Mouse (Mus musculus) granulocyte monocyte progenitor cell, adult 5-6 weeks (primary cell): ENCODE results near the gene Prpf3. TPM values are rescaled to one million over a fixed set of nuclear protein-coding genes. Genes with fewer than 3 reads are reported as not detected.
"Not testable (repeated sequence)": the region's sequence is repeated elsewhere in the genome, so short reads cannot be mapped to it uniquely, and the experiment has no call there.

Experiments
- ATAC-seq: replicated peaks from 2 replicates; pipeline ENCODE4 v1.8.0; 2016; ENCODE audit warnings: mild to moderate bottlenecking, moderate TSS enrichment, inconsistent platforms; ENCODE audit not compliant: poor library complexity, severe bottlenecking
- total RNA-seq, 2 experiments: library from RNA; stranded (forward) in 1 of 2; stranded (reverse) in 1 of 2; fragments of 200-712, 200-1000 nt in 1 of 2; fragments of >200 nt in 1 of 2; fragmentation: Nextera tagmentation in 1 of 2; gene quantifications; 2 replicates each; pipeline ENCODE4 v1.2.3; 2014 to 2017

Prpf3 gene
- total RNA-seq, 2 experiments from 2014 or later: 45.7 to 60.8 TPM

DNA sequence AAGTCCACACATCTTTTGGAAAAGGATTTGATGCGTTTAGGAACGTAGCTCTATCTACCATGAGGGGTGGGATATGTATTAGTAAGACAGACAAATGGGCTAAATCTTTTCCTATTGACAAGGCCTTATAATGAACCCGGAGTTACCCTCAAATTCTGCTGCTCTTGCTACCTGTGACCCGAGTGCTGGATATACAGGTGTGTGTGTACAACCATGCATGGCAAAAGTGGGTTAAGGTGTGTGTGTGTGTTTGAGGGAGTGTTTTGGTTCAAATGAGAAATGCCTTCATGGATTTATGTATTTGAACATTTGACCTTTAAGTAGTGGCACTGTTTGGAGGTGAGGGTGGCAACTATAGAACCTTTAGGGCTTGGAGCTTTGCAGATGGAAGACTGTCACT, 26.6 kb downstream of the Prpf3 start:
- no peak for ATAC-seq

DNA sequence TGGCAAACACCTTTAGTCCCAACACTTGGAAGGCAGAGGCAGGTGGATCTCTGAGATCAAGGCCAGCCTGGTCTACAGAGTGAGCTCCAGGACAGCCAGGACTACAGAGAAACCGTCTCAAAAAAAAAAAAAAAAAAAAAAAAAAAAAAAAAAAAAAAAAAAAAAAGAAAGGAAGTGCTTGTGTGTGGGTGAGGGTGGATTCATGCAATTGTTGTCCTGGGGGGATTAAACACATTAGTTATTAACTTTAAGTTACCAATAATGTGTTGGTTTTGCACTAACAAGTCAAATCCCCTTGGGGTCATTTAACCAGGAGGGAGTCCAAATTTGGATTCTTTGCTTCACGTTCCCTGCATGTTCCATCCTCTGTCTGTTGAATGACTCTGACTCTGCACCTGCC, 29.4 kb downstream of the Prpf3 start:
- no peak for ATAC-seq

DNA sequence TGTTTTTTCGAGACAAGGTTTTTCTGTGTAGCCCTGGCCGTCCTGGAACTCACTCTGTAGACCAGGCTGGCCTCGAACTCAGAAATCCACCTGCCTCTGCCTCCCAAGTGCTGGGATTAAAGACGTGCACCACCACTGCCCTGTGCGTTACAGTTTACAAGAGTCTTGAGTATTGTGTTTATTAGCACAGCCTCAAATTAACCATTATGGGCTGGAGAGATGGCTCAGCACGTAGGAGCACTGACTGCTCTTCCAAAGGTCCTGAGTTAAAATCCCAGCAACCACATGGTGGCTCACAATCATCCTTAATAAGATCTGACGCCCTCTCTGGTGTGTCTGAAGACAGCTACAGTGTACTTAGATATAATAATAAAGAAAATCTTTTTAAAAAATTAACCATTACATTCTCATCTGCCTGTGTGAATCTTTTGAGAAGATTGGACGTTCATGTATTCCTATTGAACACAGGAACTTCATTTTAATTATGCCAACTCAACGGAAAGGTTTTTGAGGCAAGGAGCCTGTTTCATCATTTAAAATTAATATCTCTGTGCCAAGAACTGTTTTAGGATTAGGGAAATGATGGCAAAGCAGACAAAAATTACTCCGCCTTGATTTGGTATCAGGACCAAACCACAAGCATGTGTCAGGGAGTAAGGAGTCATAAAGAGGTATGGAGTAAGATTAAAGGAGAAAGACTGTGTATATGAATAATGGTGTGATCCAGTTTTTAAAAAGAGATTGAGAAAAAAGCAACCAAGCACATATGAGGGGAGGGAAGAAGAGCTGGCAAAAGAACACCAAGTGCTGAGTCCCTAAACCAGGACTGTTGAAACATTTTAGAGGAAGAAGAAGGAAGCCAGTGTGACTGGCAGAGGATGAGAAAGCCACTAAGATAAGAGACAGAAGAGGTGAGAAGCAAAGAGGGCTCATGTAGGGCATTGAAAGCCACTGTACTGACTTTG, 35.4 kb downstream of the Prpf3 start:
- no peak for ATAC-seq

DNA sequence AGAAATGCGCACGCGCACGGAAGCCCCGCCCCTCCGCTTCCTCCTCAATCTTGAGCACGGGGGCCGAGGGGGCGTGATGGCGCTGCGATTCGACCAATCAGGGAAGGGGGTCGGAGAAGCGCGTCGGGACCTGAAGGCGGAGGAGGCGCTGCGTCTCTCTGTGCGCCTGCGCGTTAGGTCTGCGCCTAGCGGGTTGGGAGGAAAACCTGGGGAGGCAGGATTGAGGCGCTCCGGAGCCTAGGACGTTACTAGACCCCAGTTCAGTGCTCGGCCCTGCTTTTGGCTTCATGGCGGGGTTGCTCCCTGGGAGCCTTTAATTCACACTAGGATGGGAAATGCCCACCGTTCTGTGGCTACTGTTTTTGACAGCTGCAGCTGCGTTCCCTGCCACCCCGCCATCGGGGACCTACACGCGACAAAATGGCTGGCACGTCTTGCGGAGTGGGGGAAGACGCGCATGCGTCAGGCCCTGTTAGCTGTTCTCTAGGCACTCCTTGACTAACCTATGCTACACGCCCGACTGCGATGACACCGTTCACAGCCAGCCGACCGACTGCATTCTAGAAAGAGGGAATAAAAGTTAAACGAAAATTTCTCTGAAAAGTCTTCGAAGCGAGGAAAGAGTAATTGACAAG, 36.2 kb downstream of the Prpf3 start:
- peak; percentile 88 for ATAC-seq

DNA sequence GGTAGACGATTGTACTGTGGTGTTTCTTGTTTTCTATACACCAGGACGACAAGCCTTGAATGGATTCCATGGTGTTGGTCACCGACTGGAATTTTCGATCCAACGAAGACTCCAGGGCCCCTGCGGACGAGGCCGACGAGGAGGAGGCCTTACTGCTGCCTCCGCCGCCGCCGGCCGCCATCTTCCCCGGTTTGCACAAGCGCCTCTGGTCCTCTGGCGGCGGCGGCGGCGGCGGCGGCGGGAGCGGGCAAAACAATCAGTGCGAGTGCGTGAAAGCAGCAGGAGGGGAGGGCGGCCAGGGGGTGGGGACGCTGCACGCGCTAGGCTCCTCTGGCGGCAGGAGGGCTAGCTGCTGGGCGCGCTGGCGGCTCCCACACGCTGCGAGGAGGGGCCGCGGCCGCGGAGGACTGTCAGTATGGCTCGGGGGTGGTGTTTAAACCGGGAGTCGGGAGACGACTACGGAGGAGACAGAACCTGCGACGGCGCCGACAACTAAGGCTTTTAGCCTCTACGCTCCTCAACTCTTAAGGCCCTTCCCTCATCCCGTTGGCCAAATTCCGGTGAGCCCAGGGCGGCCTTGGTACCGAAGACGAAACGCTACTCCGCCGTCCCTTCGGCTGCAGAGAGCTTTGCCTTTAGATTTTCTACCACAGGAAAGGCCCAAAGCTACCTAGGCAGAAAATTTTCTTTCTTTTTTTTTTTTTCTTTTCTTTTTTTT, 37.0 kb downstream of the Prpf3 start, which contains the start of gene Rprd2:
Gene Rprd2, minus strand, starts transcription at position 293 of the 718 bp plus-strand sequence.
- ATAC-seq: peak; percentile 35

DNA sequence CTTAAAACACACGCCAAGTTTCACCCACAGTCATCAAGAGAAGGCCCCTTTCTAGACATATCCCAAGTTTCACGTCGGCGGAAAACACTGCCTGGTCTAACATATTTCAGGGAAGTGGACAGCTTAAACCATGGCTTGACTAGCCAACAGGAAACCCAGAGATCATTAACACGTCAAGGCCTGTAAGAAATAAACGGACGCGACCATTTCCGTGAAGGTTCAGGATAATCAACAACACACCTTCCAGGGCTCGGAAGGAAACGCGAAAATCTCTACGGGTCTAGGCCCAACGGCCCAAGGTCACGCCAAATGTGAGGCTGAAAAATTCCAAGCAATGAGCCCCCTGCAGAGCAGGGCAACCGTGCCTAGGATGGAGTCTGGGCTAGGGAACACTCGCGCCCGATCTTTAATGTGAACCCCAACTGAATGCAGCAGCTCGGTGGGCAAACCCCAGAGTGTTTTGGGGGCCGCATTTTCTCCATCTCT, 37.6 kb downstream of the Prpf3 start:
- peak; percentile 4; the same call in 1 of the 2 replicates for ATAC-seq

DNA sequence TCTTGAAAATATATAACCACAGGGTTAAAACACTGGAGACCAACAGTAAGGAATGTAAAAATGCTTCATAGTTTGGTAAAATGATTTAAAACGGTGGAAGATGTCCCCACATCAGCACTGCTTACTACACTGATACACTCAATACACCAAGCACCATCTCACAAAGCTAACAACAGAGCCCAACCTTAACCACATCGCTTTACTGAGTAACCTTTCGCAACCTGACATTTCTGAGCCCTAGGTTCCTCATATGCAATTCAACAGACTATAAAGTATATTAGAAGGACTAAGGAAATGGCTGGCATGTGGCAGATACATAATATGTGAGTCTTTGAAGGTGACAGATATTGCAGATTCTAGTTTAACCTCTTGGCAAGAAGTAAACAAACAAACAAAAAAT, 39.0 kb downstream of the Prpf3 start:
- ATAC-seq: peak; percentile 57

DNA sequence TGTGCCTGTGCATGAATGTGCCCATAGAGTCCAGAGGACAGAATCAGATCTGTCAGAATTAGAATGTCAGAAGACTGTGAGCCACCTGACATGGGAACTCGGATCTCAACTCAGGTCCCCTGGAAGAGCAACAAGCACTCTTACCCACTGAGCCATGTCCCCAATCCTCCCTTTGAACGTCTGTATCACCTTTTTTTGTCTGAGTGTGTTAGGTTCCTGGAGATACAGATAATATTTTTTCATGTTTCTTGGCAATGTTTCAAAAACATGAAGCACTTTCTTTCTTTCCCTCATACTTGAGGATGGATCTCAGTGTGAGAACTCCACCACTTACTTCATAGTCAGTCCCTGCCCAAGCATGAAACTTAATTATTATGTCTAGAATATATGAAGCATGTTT, 47.3 kb downstream of the Prpf3 start:
- no peak for ATAC-seq

DNA sequence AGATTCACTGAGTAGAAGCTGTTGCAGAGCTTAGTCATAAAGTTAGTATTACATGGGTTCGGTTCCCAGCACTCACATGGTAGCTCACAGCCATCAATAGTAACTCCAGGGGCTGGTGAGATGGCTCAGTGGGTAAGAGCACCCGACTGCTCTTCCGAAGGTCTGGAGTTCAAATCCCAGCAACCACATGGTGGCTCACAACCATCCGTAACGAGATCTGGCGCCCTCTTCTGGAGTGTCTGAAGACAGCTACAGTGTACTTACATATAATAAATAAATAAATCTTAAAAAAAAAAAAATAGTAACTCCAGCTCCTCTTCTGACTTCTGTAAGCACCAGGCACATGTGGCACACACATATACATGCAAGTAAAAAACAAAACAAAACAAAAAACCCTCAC, 48.1 kb downstream of the Prpf3 start:
- not testable (repeated sequence) for ATAC-seq

DNA sequence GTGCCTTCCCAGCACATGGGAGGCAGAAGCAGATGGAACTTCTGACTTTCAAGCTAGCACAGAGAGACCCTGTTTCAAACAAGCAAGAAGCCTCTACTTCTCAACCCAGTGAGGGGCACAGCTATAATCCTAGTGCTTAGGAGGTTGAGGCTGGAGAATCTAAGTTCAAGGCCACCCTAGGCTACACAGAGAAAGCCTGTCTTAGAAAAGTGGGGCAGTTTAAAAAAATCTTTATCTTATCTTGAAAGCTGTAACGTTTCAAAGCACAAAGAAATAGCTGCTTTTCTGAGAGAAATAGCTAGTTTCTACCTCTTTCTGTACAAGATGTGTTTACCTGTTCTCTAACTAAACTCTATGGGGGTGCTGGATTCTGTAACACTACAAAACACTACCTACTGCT, 49.0 kb downstream of the Prpf3 start:
- no peak for ATAC-seq

DNA sequence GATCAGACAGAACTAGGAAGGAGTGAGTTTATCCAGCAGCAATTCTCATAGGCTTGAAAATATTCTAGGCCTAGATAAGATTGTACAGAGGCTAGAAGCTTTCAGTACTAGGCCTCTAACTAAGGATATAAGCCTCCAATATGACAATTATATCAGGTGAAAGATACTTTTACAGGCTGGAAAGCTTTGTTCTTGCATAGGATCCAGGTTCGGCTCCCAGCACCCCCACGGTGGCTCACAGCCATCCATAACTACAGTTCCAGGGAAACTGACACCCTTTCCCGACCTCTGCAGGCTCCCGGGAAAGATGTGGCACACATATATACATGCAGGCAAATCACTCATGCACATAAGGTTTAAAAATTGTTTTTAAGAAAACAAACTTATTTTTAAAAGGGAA, 51.8 kb downstream of the Prpf3 start:
- no peak for ATAC-seq

DNA sequence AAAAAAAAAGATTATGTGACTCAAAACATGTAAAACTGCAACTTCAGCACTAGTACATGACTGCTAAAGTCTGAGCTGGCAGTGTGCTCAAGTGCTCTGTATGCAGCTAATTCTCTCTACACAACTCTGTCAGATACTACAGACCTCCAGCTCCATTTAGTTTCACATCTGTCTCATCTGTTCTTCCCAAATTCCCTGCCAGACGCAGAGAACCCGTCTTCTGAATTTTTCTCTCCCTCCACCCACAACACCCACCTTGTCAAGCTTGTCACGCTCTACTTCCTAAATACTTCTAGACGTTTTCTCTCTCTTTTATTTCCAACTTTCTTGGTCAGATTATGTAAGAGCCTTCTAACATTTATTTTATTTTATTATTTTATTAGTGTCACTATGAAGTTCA, 56.9 kb downstream of the Prpf3 start:
- no peak for ATAC-seq

DNA sequence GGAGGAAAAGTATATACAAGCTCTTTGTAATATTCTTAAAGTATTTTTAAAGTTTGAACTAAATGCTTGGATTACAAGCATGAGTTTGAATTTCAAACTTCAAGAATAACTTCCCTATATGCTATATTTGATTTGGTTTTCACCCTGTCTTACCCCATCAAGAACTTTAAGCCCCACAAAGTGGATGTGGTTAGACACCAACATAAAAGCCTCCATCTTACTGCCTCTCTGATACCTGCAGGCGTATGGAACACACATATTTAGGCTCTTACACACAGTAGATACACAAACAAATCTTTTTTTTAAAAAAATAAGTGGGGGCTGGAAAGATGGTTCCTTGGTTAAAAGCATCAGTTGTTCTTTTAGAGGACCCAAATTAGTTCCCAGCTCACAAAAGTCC, 61.4 kb downstream of the Prpf3 start:
- ATAC-seq: no peak; the same call in 1 of the 2 replicates

DNA sequence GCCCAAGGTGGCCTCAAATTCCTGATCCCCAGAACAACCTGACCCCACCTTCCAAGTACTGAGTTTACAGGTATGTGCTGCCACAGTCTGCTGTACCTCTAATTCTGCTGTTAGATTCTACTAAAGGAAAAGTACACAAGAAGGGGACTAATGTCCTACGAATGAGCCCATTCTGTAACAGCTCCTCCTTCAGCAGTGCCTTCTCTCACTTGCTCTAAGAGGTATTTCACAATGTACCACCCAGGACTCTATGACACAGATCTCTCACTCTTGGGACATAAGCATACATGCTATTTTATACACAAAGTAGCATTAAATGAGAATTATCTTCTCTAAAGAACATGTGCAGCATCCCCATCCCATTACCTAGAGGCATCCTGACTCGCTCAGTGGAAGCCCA, 62.0 kb downstream of the Prpf3 start:
- ATAC-seq: no peak

DNA sequence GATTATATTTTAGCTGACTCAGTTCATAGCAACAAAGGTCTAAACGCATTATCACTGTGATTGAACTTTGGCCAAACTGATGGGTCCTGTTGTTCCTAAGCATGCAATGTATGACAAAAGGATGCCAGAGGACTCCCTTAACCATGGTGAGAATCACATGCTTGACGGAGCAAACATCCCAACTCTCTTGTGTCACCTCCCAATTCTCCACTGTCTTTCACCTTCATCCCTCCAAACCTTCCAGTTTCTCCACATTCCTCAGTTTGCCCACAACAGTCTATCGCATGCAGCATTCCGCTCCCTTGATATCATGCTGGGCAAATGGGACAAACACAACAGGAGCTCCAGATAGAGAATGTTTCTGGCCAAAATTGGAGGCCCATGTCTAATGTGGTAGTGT, 70.2 kb downstream of the Prpf3 start:
- no peak for ATAC-seq

Other genes with a start within 250 kb of the Prpf3 start
- 44.2 and 44.3 TPM in 2 replicates for gene Ensa, start 230.9 kb downstream of the Prpf3 start, total RNA-seq (2014; fragmentation: Nextera tagmentation)
- 47.7 and 63.0 TPM in 2 replicates for gene Ensa, start 230.9 kb downstream of the Prpf3 start, total RNA-seq (2017)
- 88.5 and 94.4 TPM in 2 replicates for gene Mcl1, start 197.1 kb downstream of the Prpf3 start, total RNA-seq (2014; fragmentation: Nextera tagmentation)
- 123 and 124 TPM in 2 replicates for gene Mcl1, start 197.1 kb downstream of the Prpf3 start, total RNA-seq (2017)
- 0.23 and 1.4 TPM in 2 replicates for gene Adamtsl4, start 168.0 kb downstream of the Prpf3 start, total RNA-seq (2014; fragmentation: Nextera tagmentation)
- gene Adamtsl4, start 168.0 kb downstream of the Prpf3 start, total RNA-seq (2017): 0.17 TPM in 1 of 2 replicates, not detected in the other
- gene Ecm1, start 116.3 kb downstream of the Prpf3 start, total RNA-seq (2014; fragmentation: Nextera tagmentation): 5.6 and 10.4 TPM in 2 replicates
- gene Ecm1, start 116.3 kb downstream of the Prpf3 start, total RNA-seq (2017): 0.30 TPM in 1 of 2 replicates, not detected in the other
- 63.0 and 69.1 TPM in 2 replicates for gene Tars2, start 95.7 kb downstream of the Prpf3 start, total RNA-seq (2014; fragmentation: Nextera tagmentation)
- 47.6 and 53.2 TPM in 2 replicates for gene Tars2, start 95.7 kb downstream of the Prpf3 start, total RNA-seq (2017)
- gene Rprd2, start 37.0 kb downstream of the Prpf3 start, total RNA-seq (2014; fragmentation: Nextera tagmentation): 56.0 and 56.8 TPM in 2 replicates
- 17.5 and 23.8 TPM in 2 replicates for gene Rprd2, start 37.0 kb downstream of the Prpf3 start, total RNA-seq (2017)
- 186 and 187 TPM in 2 replicates for gene Mrps21, start 15.6 kb upstream of the Prpf3 start, total RNA-seq (2014; fragmentation: Nextera tagmentation)
- 342 and 431 TPM in 2 replicates for gene Mrps21, start 15.6 kb upstream of the Prpf3 start, total RNA-seq (2017)
- gene Ciart, start 26.4 kb upstream of the Prpf3 start, total RNA-seq (2014; fragmentation: Nextera tagmentation): 2.6 and 4.6 TPM in 2 replicates
- gene Ciart, start 26.4 kb upstream of the Prpf3 start, total RNA-seq (2017): 0.90 and 4.0 TPM in 2 replicates
- gene BC028528, start 36.1 kb upstream of the Prpf3 start, total RNA-seq (2014; fragmentation: Nextera tagmentation): 36.7 and 51.1 TPM in 2 replicates
- 57.2 and 65.2 TPM in 2 replicates for gene BC028528, start 36.1 kb upstream of the Prpf3 start, total RNA-seq (2017)
- gene Aph1a, start 38.1 kb upstream of the Prpf3 start, total RNA-seq (2014; fragmentation: Nextera tagmentation): 67.0 and 69.0 TPM in 2 replicates
- 31.8 and 42.8 TPM in 2 replicates for gene Aph1a, start 38.1 kb upstream of the Prpf3 start, total RNA-seq (2017)
- not detected in 2 replicates for gene Car14, start 48.8 kb upstream of the Prpf3 start, total RNA-seq (2014; fragmentation: Nextera tagmentation)
- gene Car14, start 48.8 kb upstream of the Prpf3 start, total RNA-seq (2017): not detected in 2 replicates
- 159 and 191 TPM in 2 replicates for gene Anp32e, start 73.4 kb upstream of the Prpf3 start, total RNA-seq (2014; fragmentation: Nextera tagmentation)
- 445 and 523 TPM in 2 replicates for gene Anp32e, start 73.4 kb upstream of the Prpf3 start, total RNA-seq (2017)
- gene Plekho1, start 140.1 kb upstream of the Prpf3 start, total RNA-seq (2014; fragmentation: Nextera tagmentation): 45.7 and 59.7 TPM in 2 replicates
- 30.2 and 31.3 TPM in 2 replicates for gene Plekho1, start 140.1 kb upstream of the Prpf3 start, total RNA-seq (2017)
- gene Vps45, start 202.6 kb upstream of the Prpf3 start, total RNA-seq (2014; fragmentation: Nextera tagmentation): 16.8 and 56.2 TPM in 2 replicates
- 13.1 and 13.6 TPM in 2 replicates for gene Vps45, start 202.6 kb upstream of the Prpf3 start, total RNA-seq (2017)
- gene Otud7b, start 248.6 kb upstream of the Prpf3 start, total RNA-seq (2014; fragmentation: Nextera tagmentation): 3.4 and 6.1 TPM in 2 replicates
- 8.8 and 12.5 TPM in 2 replicates for gene Otud7b, start 248.6 kb upstream of the Prpf3 start, total RNA-seq (2017)